Mouse (Mus musculus): ENCODE measurements around the gene Abcc5. TPM values are rescaled to one million over a fixed set of nuclear protein-coding genes. Genes with fewer than 3 reads are reported as not detected.
A peak's percentile ranks its signal among the peaks of the same experiment; 100 is the strongest.

Gene Abcc5
- polyA plus RNA-seq, 1 experiment = 132 TPM

GRCm38 (mm10) chr16:20405335-20405734 lies 20.9 kb downstream of the Abcc5 start:
- Histone ChIP-seq H3K27ac (ENCODE audit: insufficient read depth, low read depth, low read length) (no peak overlapping the region), H3K4me3 (ENCODE audit: insufficient read depth, low read length) (no peak overlapping the region), H3K4me1 (ENCODE audit: control insufficient read depth, insufficient read depth, low read length) (peaks cover 35% of the 10 kb centered on the region)
- no peak for TF ChIP-seq CTCF (IDR thresholded peaks at IDR 0.05; ENCODE audit: low read depth, low read length)
- no peak for TF ChIP-seq POLR2A (IDR thresholded peaks at IDR 0.05; ENCODE audit: borderline replicate concordance, low read depth, low read length)

- TF ChIP-seq CTCF (IDR thresholded peaks at IDR 0.05; ENCODE audit: low read depth, low read length) (no peak), POLR2A (IDR thresholded peaks at IDR 0.05; ENCODE audit: borderline replicate concordance, low read depth, low read length) (no peak)
- peaks cover 30% of the 10 kb centered on the region for H3K4me1 ChIP-seq (ENCODE audit: control insufficient read depth, insufficient read depth, low read length)
- no peak overlapping the region for H3K4me3 ChIP-seq (ENCODE audit: insufficient read depth, low read length)
- peak overlapping the region; percentile 14; the same call in 1 of the 2 replicates for H3K27ac ChIP-seq (ENCODE audit: insufficient read depth, low read depth, low read length)
These were observed 22.9 kb downstream of the Abcc5 start for GRCm38 (mm10) chr16:20403327-20403726.

GRCm38 (mm10) chr16:20401592-20401991 lies 24.6 kb downstream of the Abcc5 start:
- Histone ChIP-seq H3K4me1 (ENCODE audit: control insufficient read depth, insufficient read depth, low read length) (peaks cover 30% of the 10 kb centered on the region), H3K4me3 (ENCODE audit: insufficient read depth, low read length) (no peak overlapping the region), H3K27ac (ENCODE audit: insufficient read depth, low read depth, low read length) (peak overlapping the region; percentile 40)
- TF ChIP-seq POLR2A (IDR thresholded peaks at IDR 0.05; ENCODE audit: borderline replicate concordance, low read depth, low read length) (no peak), CTCF (IDR thresholded peaks at IDR 0.05; ENCODE audit: low read depth, low read length) (no peak)

GRCm38 (mm10) chr16:20400707-20401591 lies 25.2 kb downstream of the Abcc5 start:
- TF ChIP-seq POLR2A (IDR thresholded peaks at IDR 0.05; ENCODE audit: borderline replicate concordance, low read depth, low read length) = no peak
- TF ChIP-seq CTCF (IDR thresholded peaks at IDR 0.05; ENCODE audit: low read depth, low read length) = no peak
- Histone ChIP-seq H3K4me3 (ENCODE audit: insufficient read depth, low read length) (no peak overlapping the region), H3K4me1 (ENCODE audit: control insufficient read depth, insufficient read depth, low read length) (peaks cover 30% of the 10 kb centered on the region), H3K27ac (ENCODE audit: insufficient read depth, low read depth, low read length) (peak overlapping the region; percentile 40)

GRCm38 (mm10) chr16:20396851-20397250 lies 29.3 kb downstream of the Abcc5 start:
- Histone ChIP-seq H3K4me3 (ENCODE audit: insufficient read depth, low read length) (no peak overlapping the region), H3K4me1 (ENCODE audit: control insufficient read depth, insufficient read depth, low read length) (peaks cover 9% of the 10 kb centered on the region), H3K27ac (ENCODE audit: insufficient read depth, low read depth, low read length) (no peak overlapping the region)
- TF ChIP-seq POLR2A (IDR thresholded peaks at IDR 0.05; ENCODE audit: borderline replicate concordance, low read depth, low read length) (no peak), CTCF (IDR thresholded peaks at IDR 0.05; ENCODE audit: low read depth, low read length) (no peak)

GRCm38 (mm10) chr16:20395216-20395907 lies 30.8 kb downstream of the Abcc5 start:
- no peak overlapping the region for H3K4me3 ChIP-seq (ENCODE audit: insufficient read depth, low read length)
- no peak overlapping the region for H3K27ac ChIP-seq (ENCODE audit: insufficient read depth, low read depth, low read length)
- TF ChIP-seq POLR2A (IDR thresholded peaks at IDR 0.05; ENCODE audit: borderline replicate concordance, low read depth, low read length) (no peak), CTCF (IDR thresholded peaks at IDR 0.05; ENCODE audit: low read depth, low read length) (no peak)
- H3K4me1 ChIP-seq (ENCODE audit: control insufficient read depth, insufficient read depth, low read length) = no peaks in the 10 kb centered on the region

- TF ChIP-seq POLR2A (IDR thresholded peaks at IDR 0.05; ENCODE audit: borderline replicate concordance, low read depth, low read length) (no peak), CTCF (IDR thresholded peaks at IDR 0.05; ENCODE audit: low read depth, low read length) (no peak)
- H3K27ac ChIP-seq (ENCODE audit: insufficient read depth, low read depth, low read length) = no peak overlapping the region
- no peaks in the 10 kb centered on the region for H3K4me1 ChIP-seq (ENCODE audit: control insufficient read depth, insufficient read depth, low read length)
- H3K4me3 ChIP-seq (ENCODE audit: insufficient read depth, low read length) = no peak overlapping the region
These were observed 34.4 kb downstream of the Abcc5 start for GRCm38 (mm10) chr16:20391753-20392152.

GRCm38 (mm10) chr16:20390233-20390632 lies 36.0 kb downstream of the Abcc5 start:
- no peak overlapping the region for H3K27ac ChIP-seq (ENCODE audit: insufficient read depth, low read depth, low read length)
- no peak overlapping the region for H3K4me3 ChIP-seq (ENCODE audit: insufficient read depth, low read length)
- no peak for TF ChIP-seq POLR2A (IDR thresholded peaks at IDR 0.05; ENCODE audit: borderline replicate concordance, low read depth, low read length)
- TF ChIP-seq CTCF (IDR thresholded peaks at IDR 0.05; ENCODE audit: low read depth, low read length) = no peak
- H3K4me1 ChIP-seq (ENCODE audit: control insufficient read depth, insufficient read depth, low read length) = no peaks in the 10 kb centered on the region

- Histone ChIP-seq H3K27ac (ENCODE audit: insufficient read depth, low read depth, low read length) (no peak overlapping the region), H3K4me3 (ENCODE audit: insufficient read depth, low read length) (no peak overlapping the region)
- TF ChIP-seq CTCF (IDR thresholded peaks at IDR 0.05; ENCODE audit: low read depth, low read length) (no peak), POLR2A (IDR thresholded peaks at IDR 0.05; ENCODE audit: borderline replicate concordance, low read depth, low read length) (no peak)
These were observed 45.2 kb downstream of the Abcc5 start for GRCm38 (mm10) chr16:20381031-20381430.

GRCm38 (mm10) chr16:20375341-20375740 lies 50.9 kb downstream of the Abcc5 start:
- no peak for TF ChIP-seq CTCF (IDR thresholded peaks at IDR 0.05; ENCODE audit: low read depth, low read length)
- TF ChIP-seq POLR2A (IDR thresholded peaks at IDR 0.05; ENCODE audit: borderline replicate concordance, low read depth, low read length) = no peak
- Histone ChIP-seq H3K4me3 (ENCODE audit: insufficient read depth, low read length) (no peak overlapping the region), H3K4me1 (ENCODE audit: control insufficient read depth, insufficient read depth, low read length) (peaks cover 14% of the 10 kb centered on the region), H3K27ac (ENCODE audit: insufficient read depth, low read depth, low read length) (no peak overlapping the region)

More at GRCm38 (mm10) chr16:20381031-20381430, 45.2 kb downstream of the Abcc5 start:
- peaks cover 3% of the 10 kb centered on the region; the same call in 1 of the 2 replicates for H3K4me1 ChIP-seq (ENCODE audit: control insufficient read depth, insufficient read depth, low read length)
